Mouse (Mus musculus): Measurements from ENCODE around the gene Adam1b.

- TF ChIP-seq CTCF (IDR thresholded peaks at IDR 0.05; ENCODE audit: control insufficient read depth, insufficient read depth, insufficient read length) (no peak), MYOG (IDR thresholded peaks at IDR 0.05; ENCODE audit: control insufficient read depth, extremely low read depth, insufficient read length) (no peak), FOSL1 (IDR thresholded peaks at IDR 0.05; ENCODE audit: insufficient read depth, low read length, poor library complexity, severe bottlenecking) (no peak), MAX (IDR thresholded peaks at IDR 0.05) (no peak)
These were observed 52.8 kb downstream of the Adam1b start for GRCm38 (mm10) chr5:121450476-121450875.
